Mouse (Mus musculus) skeletal muscle tissue, adult 2 months (tissue): ENCODE data around the gene Casr.

ENCODE experiments used
- DNase-seq: peaks from one replicate; pipeline ENCODE4 v3.0.0-alpha.2; 2012; ENCODE audit warnings: low read depth, low spot score

Gene Casr

DNA sequence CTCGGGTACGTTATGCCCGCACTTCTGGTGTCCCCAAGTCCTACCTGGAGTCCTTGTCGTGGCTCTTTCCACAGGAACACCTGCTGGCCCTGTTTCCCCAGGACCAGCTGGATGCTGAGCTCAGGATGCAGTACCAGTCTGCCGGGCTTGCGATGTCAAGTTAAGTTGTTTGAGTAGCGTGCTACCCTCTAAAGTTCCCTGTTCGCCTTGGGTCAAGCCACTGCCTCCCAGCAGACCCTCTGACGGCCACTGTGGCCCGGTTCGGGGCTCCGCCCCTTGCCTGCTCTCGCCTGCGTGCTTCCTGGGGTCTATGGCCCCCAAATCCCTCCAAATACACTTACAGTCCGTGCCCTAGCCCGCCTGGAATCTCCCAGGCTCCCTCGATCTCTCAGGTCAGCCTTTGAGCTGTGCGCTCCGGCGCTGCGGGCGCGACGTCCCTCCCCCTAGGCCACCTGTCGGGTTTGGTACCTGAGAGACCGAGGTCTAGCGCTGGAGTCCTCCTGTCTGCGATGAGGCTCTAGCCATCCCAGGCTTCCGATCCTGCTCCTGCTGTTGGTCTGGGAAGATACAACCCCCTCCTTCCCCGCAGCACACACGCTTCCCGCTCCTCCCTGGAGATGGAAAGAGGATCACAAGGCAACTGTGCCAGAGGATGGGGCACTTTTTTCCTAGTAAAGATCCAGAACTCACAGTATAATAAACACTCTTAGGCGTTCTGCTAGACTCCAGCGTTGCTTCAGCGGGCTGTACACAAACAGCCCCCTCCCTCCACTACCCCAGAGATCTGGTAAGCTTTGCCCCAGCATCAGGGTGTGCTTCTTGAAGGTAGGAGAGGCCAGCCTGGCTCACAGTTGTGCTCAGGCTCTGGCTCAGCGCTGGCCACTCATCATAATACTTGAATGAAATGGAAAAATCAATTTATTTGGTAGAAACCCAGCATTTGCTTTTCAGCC lies at the start of gene Casr:
TSS of gene Casr (minus strand) at position 756 of the 953 bp plus-strand sequence.
- no peak for DNase-seq

DNA sequence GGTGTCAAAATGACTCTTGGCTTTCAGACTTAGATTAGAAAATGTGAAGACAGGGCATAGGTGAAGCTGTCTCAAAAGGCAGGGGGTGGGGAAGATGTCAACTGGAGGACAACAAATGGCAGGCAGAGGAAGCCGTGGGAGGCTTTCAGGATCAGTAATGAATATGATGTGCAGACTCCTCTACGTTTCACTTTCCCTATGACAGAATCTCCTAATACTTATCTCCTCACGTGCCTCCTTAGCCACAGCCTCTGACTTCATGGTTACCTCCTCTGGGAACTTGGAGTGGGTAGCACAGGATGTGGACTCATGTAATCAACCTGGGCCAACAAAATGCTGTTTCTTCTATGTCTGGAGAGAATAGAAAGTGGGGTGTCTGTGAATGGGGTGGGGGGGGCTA lies 40.7 kb upstream of the Casr start:
- no peak for DNase-seq

DNA sequence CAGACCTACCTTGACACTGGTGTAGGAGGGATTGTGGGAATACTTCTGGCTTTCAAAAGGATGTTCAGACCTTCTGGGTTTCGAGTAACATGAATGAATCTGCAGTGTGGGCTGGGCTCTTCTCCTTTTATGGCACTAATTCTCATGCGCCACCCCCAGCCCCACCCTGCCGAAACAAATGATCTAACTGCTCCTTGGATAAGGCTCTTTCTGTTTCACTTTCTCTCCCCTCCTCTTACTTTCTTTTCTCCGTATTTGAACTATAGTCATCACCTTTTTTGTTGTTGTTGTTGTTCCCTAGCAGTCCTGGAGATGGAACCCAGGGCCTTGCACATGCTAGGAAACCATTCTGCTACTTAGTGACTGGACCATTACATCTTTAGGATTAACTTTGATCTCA lies 36.3 kb upstream of the Casr start:
- no peak for DNase-seq

DNA sequence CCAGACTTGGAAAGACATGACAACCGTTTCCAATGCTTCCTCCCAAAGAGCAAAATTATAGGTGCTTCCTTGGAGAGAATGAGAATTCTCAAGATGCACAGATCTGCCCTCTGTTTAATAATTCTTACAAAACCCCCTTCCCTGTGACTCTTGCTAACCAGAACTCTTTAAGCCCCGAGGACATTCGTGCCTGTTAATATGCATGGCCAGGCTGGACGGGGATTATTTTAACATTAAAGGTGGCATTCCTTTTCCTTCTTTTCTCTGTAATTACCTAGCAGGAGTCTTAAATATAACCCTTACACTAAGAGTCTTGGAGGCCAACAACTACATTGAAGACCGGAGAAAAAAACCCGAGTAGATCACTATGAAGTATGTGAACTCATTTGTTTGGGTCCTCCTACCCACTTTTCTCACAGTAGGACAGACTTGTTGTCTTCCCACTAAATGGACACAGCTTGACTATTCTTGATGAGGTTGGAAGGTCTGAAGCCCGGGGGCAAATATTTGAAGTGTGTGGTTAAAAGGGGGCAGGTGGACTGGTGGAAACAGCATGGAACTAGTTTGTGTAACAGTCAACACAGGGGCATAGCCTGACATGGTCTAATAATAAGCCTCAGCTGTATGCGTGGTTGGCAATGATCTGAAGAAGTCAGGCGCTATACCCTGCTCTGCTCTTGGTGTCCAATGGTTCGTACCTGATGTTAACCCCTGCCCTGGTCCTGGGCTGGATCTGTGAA lies 34.9 kb upstream of the Casr start:
- no peak for DNase-seq

DNA sequence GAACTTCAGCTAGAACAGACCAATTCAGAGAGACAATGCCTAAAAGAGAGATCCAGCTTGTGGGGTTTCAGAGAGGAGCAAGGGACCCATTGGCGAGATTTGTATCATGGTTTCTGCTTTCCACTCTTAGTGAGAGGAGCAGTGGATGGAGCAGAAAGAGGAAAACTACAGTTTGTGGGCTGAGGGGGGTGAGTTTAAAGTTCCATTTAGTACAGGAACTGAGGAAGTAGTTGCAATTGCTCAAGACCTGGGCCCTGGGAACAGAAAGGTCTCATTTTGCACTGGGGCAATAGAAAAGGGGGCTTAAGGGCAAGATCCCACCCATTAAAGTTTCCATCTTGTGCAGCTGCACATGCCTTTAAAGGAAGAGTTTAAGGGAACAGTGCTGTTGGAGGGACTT lies 28.0 kb upstream of the Casr start:
- no peak for DNase-seq

DNA sequence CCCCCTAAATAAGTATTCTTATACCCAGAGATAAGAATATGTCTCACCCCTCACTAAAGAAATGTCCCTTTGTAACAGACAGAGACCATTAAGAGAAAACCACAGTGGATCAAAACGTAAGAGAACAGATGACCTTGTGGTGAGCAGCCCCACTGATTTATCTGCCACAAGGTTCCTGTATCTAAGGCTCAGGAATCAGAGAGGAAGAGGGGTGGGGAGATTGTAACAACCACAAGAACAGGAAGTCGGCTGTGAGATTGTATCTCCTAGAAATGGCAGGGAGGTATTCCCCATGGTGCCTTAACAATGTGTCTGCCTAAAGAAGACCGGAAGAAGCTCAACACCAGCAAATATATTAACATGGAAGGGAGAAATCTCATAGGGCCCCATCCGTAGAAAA lies 26.0 kb upstream of the Casr start:
- DNase-seq: no peak

DNA sequence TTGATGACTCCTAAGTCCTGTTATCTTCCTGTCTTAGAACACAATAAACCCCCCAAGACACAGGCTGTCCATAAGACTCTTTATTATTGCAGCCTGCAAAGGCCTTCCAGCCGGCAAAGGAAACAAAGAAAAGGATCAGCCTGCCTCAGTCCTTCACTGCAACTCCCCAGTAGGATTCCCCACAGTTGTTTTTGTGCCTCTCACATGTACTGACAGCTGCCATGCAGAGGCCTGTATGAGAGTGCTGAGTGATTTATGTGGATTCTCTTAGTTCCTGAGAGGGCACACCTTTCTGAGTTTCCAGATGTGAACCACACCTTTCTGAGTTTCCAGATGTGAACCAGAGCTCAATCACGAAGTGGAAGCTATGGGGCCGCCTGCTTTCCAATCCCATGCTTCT lies 20.1 kb upstream of the Casr start:
- DNase-seq: no peak

DNA sequence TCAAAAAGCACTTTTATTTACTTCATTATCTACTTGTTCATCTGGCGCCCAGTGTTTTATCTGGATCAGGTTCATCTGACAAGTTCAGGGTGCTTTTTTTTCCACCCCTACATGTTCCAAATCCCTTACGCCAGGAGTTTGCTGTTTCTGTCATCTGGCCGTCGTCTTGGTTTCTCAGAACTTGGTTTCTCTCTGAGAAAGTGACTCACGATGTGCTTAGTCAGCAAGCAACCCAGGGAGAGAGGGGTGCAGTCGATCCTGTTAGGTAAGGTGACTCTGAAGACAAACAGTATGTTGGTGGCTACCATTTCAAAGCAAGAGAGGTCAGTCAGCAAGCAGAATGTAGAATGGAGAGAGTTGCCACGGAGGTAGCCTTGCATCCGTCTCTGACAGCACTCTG lies 10.0 kb upstream of the Casr start:
- no peak for DNase-seq

DNA sequence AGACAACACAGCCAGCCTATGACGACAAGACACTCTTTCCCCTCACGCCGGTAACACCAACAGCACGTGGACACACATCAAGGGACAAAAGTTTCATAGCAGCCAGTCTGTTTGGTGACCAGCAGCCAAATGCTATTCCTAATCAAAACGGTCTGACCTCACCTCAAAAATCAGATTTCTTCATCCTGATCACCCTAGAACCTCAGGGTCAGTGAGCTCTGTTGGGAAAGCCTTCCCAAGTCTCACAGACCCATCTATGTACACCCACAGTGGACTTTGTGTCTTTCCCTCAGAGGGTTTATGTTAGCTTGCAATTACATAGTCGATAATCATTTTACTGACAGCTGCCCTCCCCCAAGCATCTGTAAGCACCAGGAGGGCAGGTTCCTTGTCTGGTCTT lies 2.4 kb downstream of the Casr start:
- no peak for DNase-seq

DNA sequence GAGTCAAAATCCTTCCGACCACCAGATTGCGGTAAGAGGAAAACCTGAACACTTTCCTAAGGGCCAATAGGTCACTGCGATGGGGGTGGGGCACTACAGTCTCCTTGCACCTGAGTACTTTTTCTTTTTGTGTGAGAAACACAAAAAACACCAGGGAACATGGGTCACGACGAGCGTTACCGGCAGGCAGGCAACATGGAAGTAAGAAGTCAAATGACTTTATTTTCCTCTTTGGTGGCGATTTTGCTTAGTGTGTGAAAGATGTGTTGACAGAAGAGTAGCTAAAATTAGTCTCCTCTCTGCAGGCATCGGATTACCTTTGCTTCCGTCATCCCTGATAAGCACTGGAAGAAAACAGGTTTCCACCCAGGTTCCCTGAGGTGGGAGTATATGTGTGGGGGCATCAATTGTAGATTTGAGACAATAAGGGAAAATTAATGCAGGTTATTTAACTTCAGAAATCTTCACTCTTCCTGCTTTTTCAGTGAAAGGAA lies 6.2 kb downstream of the Casr start:
- peak; percentile 40 for DNase-seq

DNA sequence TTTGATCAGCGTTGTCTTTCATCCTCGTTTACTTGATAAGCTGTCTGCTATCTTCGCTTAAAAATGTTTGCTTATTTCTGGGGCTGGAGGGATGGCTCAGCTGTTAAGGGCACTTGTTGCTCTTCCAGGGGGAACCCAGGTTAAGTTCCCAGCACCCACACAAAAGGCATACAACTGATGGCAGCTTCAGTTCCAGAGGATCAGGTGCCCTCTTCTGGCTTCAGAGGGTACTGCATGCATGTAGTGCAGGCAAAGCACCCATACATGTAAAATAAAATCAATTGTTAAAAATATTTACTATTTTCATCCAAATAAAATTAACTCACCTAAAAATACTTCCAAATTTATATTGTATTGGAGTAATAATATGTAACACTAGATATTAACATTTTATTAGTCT lies 8.3 kb downstream of the Casr start:
- no peak for DNase-seq

DNA sequence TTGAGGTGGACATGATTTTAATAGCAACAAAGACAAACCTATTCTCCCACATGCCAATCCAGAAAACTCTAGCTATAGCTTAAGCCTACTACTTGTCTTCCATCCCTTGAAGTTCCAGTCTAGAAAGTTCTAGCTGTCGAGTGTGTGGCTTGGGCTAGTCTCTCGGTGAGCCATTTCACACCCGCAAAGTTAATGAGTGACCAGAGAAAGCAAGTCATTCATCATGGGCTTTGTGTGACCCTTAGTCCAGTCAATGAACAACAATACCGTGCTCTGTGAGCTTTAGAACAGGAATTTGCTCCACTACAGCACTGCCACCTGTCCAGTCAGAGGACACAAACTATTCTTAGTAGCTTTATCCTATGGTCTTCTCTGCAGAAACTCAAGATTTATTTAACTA lies 16.6 kb downstream of the Casr start:
- DNase-seq: no peak

DNA sequence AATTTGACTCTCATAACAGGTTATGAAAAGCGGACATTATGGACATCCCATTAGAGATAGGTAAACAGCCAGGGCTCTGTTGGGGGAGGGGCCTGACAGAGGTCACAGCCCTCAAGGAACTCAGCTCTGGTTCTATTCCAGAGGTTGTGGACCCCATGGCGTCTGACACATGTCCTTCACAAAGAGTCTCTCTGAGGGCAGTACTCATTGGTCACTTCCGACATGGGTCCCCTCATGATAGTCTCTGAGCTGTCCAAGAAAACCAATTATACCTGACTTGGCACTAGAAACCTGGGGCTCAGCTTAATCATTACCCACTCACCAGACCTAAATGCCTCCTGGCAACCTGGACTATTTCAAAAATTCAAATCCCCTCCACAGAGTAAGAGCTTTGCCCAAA lies 18.9 kb downstream of the Casr start:
- DNase-seq: no peak

DNA sequence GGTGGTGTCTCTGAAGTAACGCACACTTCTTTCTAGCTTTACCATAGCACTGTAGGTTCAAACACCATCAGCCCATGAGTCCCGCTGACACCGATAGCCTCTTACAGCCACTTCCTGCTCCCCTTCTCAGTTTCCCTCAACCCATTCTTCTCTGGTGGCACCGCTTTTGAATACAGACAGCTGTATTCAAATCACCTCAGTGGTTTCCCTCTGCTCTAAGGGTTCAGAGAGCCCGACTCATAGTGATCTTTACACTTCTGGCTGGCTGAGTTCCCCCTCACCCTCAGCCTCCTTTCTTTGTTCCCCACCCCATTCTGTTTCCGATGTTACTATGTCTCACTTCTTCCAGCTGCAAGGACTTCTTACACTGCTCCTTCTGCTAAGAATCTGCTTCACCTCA lies 21.1 kb downstream of the Casr start:
- DNase-seq: no peak

DNA sequence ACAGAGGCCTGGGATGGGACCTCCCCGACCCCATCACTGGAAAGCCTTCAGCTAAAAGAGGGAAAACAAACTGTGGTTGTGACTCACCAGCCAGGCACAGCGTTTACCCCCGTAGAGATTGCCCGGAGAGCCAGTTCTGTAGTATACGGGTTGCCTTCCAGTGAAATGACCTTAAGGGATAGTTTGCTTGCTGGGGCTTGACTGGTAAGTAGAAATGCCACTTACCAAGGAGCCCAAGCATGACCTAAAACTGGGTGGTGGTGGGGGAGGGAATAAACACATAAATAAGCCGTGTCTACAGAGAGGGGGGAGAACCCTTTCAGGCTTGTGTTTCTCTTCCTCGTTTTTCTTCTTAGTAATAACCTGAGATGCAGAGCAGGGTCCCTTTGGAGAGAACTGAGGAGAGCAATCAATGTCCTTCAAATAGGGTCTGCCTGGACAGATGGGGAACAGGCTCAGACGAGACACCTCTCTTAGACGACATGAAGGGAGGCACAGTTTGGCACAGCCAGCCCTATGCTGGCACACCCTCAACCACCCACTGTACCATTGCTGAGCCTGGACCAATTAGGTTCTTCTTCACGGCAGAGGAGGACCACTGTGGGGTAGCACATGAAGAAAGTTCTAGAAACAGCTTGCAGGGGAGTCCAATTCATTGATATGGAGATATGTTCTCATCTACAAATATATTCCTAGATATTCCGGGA lies 28.8 kb downstream of the Casr start:
- no peak for DNase-seq

DNA sequence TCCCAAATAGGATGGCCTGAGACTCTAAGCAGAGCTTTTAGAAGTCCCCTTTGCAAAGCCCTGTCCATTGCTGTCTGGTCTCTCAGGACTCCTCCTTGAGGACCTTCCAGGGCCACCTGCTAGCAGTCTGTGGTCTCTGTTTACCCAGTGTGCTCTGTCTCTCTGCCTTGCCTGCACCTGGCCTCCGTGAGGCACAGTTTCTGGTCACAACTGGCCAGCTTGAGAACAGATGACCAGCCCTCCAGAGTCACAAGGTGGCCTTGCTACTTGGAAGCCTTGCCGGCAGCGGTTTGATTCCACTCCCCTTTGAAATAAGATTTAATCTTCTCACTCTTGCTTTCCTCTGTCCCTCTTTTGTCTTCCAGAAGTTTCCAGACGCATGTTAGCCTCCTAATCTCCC lies 29.9 kb downstream of the Casr start:
- no peak for DNase-seq

DNA sequence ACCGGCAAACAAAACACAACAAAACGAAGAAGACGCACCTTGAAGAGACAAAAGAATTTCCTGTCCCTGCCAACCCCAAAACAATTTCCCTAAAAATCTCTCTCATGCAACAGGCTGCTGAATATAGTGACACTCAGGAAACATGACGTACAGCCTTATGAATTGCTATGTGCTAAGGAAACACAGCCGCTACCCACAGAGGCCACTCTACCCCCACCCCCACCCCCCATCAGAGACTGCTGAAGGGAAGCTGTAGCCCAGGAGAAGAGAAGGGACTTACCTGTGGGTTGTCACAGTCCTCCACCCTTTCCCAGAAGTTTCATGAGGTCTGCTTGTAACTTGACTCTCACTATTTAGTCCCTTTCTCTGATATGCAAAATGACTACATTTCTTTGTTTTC lies 30.3 kb downstream of the Casr start:
- no peak for DNase-seq

DNA sequence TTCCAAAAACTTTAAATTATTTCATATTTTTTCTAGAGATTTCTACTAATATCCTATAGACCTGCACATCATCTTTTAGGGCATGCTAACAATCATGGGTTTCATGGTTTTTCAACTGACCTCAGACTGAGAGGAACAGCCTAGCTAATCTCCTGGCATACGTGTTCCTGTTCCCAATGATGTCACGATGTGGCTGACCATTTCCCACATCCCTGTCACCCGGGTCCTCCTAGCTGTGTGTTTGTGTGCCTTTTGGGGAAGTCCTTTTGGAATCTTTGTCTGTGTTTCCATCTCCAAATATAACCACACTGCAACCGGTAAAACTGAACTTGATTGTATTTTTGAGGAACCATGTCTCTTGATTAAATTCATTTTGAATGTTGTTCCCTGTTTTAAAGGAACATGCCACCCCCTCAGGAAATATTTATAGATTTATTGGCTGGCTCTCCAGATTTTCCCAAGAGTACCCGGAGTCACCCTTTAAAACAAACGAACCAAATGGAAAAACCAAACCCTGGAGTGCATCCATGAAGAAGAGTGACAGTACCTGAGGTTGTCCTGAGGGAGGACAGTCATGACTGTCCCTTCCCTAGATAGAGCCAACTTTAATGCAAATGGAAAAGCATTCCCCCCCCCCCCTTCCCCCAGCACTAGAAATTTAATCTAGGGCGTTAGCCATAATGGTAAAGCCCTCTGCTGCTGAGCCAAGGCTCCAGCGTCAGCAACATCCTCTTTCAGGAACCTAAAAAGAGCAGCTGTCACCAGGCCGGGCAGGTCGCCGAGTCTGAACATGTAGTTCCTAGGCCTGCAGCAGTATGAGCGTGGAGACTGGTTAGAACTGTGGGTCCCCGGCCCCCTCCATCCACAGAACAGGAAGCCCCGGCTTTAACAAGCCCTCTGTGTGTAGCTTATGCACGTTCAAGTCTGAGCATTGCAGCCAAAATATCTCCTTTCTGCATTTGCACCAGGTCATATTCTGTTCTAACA lies 31.1 kb downstream of the Casr start:
- DNase-seq: peak; percentile 90

DNA sequence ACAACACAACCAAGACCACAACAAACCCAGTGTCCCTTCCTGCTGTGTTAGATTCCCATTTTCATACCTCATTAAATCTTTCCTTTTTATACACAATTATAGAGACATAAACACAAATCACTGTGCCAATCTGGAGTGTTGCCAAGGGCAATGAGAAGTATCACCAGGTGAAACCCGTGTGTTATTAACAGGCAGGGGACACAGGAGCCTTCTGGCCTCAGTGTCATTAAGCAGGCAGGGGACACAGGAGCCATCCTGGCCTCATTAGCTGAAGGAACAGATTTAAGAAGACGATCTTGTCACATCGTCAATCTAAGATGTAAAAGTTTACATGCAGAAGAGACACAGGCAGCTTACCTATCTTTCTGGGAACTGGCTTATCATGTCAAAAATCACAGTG lies 33.1 kb downstream of the Casr start:
- DNase-seq: no peak

DNA sequence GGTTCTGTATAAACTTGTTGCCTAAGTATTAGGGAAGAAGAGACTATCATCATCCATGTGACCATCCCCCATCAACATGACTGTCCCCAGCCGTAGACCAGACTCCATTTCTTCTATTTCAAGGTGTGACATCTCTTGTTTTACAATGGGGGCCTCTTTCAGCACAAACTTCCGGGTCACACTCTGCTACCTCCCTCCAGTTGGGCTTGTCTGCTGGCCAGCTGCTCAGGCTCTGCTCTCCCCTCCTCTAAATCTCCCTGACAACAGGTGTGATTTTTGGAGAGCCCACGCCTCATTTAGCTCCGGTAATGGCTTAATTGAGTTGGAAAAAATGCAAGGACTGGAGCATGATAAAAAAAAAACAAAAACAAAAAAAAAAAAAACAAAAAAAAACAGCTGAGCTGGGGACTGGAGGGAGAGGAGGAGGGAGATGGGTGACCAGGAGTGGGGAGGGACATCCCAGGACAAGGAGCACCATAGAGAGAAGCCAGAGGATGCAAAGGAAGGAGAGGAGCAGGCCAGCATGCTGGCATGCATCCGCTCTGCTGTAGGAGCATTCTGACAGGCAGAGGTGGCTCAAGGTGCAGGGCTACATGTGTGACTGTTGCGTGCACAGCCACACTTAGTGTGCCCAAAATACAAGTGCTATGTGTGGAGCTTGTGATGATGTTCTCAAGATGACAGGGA lies 35.2 kb downstream of the Casr start:
- no peak for DNase-seq
